Mouse (Mus musculus) B cell, adult 67 days (primary cell): ENCODE results near the gene Dcaf12l1. TPM values are rescaled to one million over a fixed set of nuclear protein-coding genes. Genes with fewer than 3 reads are reported as not detected.

ENCODE experiments used
- total RNA-seq, 2 experiments: library from RNA; stranded (reverse); gene quantifications; 4 replicates each; pipeline ENCODE4 v1.2.4; 2023

The Dcaf12l1 gene
- not detected for total RNA-seq

DNA sequence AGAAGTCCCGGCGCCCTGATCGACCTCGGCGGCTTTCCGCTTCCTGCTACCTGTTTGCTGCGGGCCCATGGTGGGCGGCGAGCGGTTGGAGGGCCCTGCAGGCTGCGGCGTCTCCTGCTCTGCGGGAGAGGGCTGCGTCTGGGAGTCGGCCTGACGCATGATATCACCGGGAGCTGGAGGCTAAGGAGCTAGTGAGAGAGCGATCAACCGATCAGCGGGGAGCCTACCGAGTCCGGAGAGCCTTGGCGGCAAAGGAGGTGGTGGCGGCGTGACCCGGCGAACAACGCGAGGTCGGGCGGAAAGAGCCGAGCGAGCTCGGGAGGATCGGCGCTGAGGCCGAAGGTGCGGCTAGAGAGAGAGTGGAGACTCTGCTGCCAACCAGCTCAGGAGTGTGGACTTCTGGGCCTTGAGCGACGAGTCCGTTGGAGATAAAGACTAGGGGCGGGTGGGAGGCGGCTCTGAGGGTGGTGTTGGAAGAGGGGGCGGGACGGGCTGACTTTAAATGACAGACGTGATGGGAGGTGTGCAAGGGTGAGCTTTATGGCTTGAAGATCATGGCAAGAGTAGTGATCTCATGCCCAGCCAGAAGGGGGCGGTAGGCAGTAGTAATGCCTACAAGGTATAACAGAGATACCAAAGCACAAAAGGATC lies at the start of gene Dcaf12l1:
Gene Dcaf12l1, minus strand, starts transcription at position 437 of the 651 bp plus-strand sequence.

